Comparison of ENCODE assay signal across 27 mouse cellular contexts in the genomic region with DNA sequence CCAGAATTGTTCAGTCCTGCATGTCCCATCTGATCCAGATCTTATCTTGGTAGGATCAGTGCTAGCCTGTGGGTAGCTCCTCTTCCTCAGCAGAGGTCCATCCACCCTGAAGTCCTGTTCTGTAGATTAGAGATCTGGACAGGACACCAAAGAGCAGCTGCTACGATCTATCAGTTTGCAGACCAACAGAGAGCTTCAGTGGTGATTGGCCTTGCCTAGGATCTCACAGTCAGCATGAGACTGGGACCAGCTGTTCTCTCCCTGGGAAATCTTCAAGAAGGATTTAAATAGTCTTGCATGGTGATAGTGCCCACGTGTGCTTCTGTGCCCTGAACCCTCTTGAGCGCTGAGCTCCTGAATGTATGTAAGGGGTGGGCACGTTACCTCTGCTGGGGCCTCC.
A peak's percentile ranks its signal among the peaks of the same experiment; 100 is the strongest.
DNase-seq lines count a peak whose midpoint lies in the region; ATAC-seq and TF ChIP-seq lines count a peak whose summit lies in the region.
"Had no signal": no experiment of that assay in that cellular context is flagged by ENCODE, and none has a peak within 500 bp of the region (broad histone marks: within the 10 kb centered on the region; RNA-seq: fewer than 3 reads in every experiment).

No protein-coding gene starts in this region.

- ATAC-seq in kidney, embryonic 15.5 days (replicated peaks; ENCODE audit: low FRiP score), result no peak
- ATAC-seq in embryonic facial prominence, embryonic 15.5 days (ENCODE audit: insufficient number of reproducible peaks, low FRiP score, low TSS enrichment, low read depth), result no peak
- ATAC-seq in limb, embryonic 14.5 days (ENCODE audit: low FRiP score, low read depth), result no peak
- no peak for ATAC-seq in stomach, postnatal 0 days (ENCODE audit: low FRiP score, low TSS enrichment)
- no peak for ATAC-seq in frontal cortex, adult (ENCODE audit: low TSS enrichment)
- ATAC-seq: forebrain, embryonic 16.5 days had no signal

- no peak for TF ChIP-seq CTCF in kidney, adult 2 months (conservative IDR thresholded peaks at IDR 0.05; ENCODE audit: insufficient read depth, insufficient read length, low read depth, low read length)
- no peak for TF ChIP-seq CTCF in stomach, postnatal 0 days (IDR thresholded peaks at IDR 0.05; ENCODE audit: low read depth)

- H3K27ac ChIP-seq in kidney, embryonic 15.5 days, result 0 out of 2 replicates have a peak overlapping the region, but pooled peaks have one; percentile 7
- H3K27ac ChIP-seq in kidney, adult 2 months (ENCODE audit: insufficient read depth, low read depth, low read length), result no peak overlapping the region
- peak overlapping the region; percentile 73; the same call in 1 of the 2 replicates for H3K27ac ChIP-seq in embryonic facial prominence, embryonic 15.5 days (replicated peaks)
- H3K27ac ChIP-seq in limb, embryonic 14.5 days (replicated peaks; ENCODE audit: low read depth, low read length), result peak overlapping the region; percentile 65; the same call in 1 of the 2 replicates
- H3K27ac ChIP-seq in stomach, postnatal 0 days (replicated peaks), result peak overlapping the region; percentile 65
- H3K27ac ChIP-seq: hindbrain, embryonic 14.5 days; kidney, postnatal 0 days; left cerebral cortex, adult 2 months; liver, embryonic 14.5 days; macrophage; midbrain, embryonic 10.5 days; neural tube, embryonic 15.5 days had no signal

- H3K36me3 ChIP-seq in kidney, embryonic 15.5 days, result no peaks in the 10 kb centered on the region
- H3K36me3 ChIP-seq in kidney, adult 2 months (ENCODE audit: control insufficient read depth, insufficient read depth, low read length), result no peaks in the 10 kb centered on the region
- no peaks in the 10 kb centered on the region for H3K36me3 ChIP-seq in embryonic facial prominence, embryonic 15.5 days
- H3K36me3 ChIP-seq in limb, embryonic 14.5 days (ENCODE audit: control insufficient read depth, insufficient read depth, low read length), result no peaks in the 10 kb centered on the region
- no peaks in the 10 kb centered on the region for H3K36me3 ChIP-seq in stomach, postnatal 0 days (ENCODE audit: control insufficient read depth, insufficient read depth, low read length)
- H3K36me3 ChIP-seq: lung, embryonic 15.5 days; midbrain, embryonic 10.5 days; neural tube, embryonic 15.5 days had no signal

- no peak overlapping the region for H3K4me2 ChIP-seq in kidney, embryonic 15.5 days
- no peak overlapping the region for H3K4me2 ChIP-seq in embryonic facial prominence, embryonic 15.5 days (replicated peaks)
- H3K4me2 ChIP-seq in limb, embryonic 14.5 days (replicated peaks; ENCODE audit: low read depth, low read length, severe bottlenecking), result no peak overlapping the region
- H3K4me2 ChIP-seq in stomach, postnatal 0 days (replicated peaks; ENCODE audit: low read depth), result no peak overlapping the region
- H3K4me2 ChIP-seq: hindbrain, embryonic 14.5 days; lung, embryonic 15.5 days; neural tube, embryonic 15.5 days had no signal

- no peak overlapping the region for H3K4me3 ChIP-seq in kidney, embryonic 15.5 days (replicated peaks)
- H3K4me3 ChIP-seq in kidney, adult 2 months (ENCODE audit: insufficient read depth, low read depth, low read length), result no peak overlapping the region
- H3K4me3 ChIP-seq in embryonic facial prominence, embryonic 15.5 days (replicated peaks), result no peak overlapping the region
- no peak overlapping the region for H3K4me3 ChIP-seq in limb, embryonic 14.5 days (replicated peaks; ENCODE audit: low read length)
- H3K4me3 ChIP-seq in stomach, postnatal 0 days (ENCODE audit: low read depth, low read length), result no peak overlapping the region
- H3K4me3 ChIP-seq: left cerebral cortex, adult 2 months; lung, embryonic 15.5 days; midbrain, embryonic 10.5 days; neural tube, embryonic 15.5 days had no signal

- DNase-seq in kidney, adult 2 months, result no peak
- DNase-seq in limb, embryonic 14.5 days (ENCODE audit: low spot score), result no peak
- DNase-seq in stomach, postnatal 0 days (ENCODE audit: low spot score), result no peak
- DNase-seq in adrenal gland, adult 18-20 months (ENCODE audit: low spot score in 2 of 2), result no peak
- DNase-seq in thymus, postnatal 0 days (ENCODE audit: low spot score), result no peak
- DNase-seq: adrenal gland, adult 2 months; cerebellum, adult 11-12 months; cerebellum, postnatal 10 days; gastrocnemius, postnatal 25 days; heart, adult 18-20 months; heart, postnatal 36 days; kidney, adult 11 months; left cerebral cortex, postnatal 4 days; right cerebral cortex, adult 18-20 months; thymus, postnatal 36 days had no signal

- TF ChIP-seq EP300 in stomach, postnatal 0 days (optimal IDR thresholded peaks at IDR 0.05), result no peak

- TF ChIP-seq POLR2A in kidney, adult 2 months (IDR thresholded peaks at IDR 0.05; ENCODE audit: low read depth, low read length), result no peak
- TF ChIP-seq POLR2A in limb, embryonic 14.5 days (IDR thresholded peaks at IDR 0.05; ENCODE audit: borderline replicate concordance, extremely low read depth, insufficient read depth, insufficient read length), result no peak

- H3K9ac ChIP-seq in kidney, embryonic 15.5 days, result no peak overlapping the region
- no peak overlapping the region for H3K9ac ChIP-seq in embryonic facial prominence, embryonic 15.5 days
- H3K9ac ChIP-seq in limb, embryonic 14.5 days (ENCODE audit: low read depth, low read length, severe bottlenecking), result no peak overlapping the region
- no peak overlapping the region for H3K9ac ChIP-seq in stomach, postnatal 0 days (ENCODE audit: low read length)
- H3K9ac ChIP-seq: hindbrain, embryonic 14.5 days; liver, embryonic 14.5 days; lung, embryonic 15.5 days; neural tube, embryonic 15.5 days had no signal

- no peaks in the 10 kb centered on the region for H3K9me3 ChIP-seq in kidney, embryonic 15.5 days (replicated peaks)
- no peaks in the 10 kb centered on the region for H3K9me3 ChIP-seq in embryonic facial prominence, embryonic 15.5 days (replicated peaks)
- H3K9me3 ChIP-seq in limb, embryonic 14.5 days (ENCODE audit: control insufficient read depth, low read length), result no peaks in the 10 kb centered on the region
- no peaks in the 10 kb centered on the region for H3K9me3 ChIP-seq in stomach, postnatal 0 days (ENCODE audit: control insufficient read depth, low read length)
- H3K9me3 ChIP-seq: lung, embryonic 15.5 days; midbrain, embryonic 10.5 days; neural tube, embryonic 15.5 days had no signal

- 52% methylated on average over 4 of the region's 4 CpGs for WGBS in kidney, embryonic 15.5 days
- 86% methylated on average over 4 of the region's 4 CpGs for WGBS in kidney, adult 2 months
- 65% methylated on average over 4 of the region's 4 CpGs for WGBS in embryonic facial prominence, embryonic 15.5 days
- WGBS in limb, embryonic 14.5 days, result 30% methylated on average over 4 of the region's 4 CpGs
- WGBS in stomach, postnatal 0 days, result 63% methylated on average over 4 of the region's 4 CpGs

- peaks cover 62% of the 10 kb centered on the region for H3K4me1 ChIP-seq in kidney, embryonic 15.5 days
- no peaks in the 10 kb centered on the region for H3K4me1 ChIP-seq in kidney, adult 2 months (ENCODE audit: control insufficient read depth, insufficient read depth, low read length)
- H3K4me1 ChIP-seq in embryonic facial prominence, embryonic 15.5 days, result peaks cover 55% of the 10 kb centered on the region
- H3K4me1 ChIP-seq in limb, embryonic 14.5 days (ENCODE audit: control insufficient read depth, insufficient read depth, low read length), result peaks cover 65% of the 10 kb centered on the region
- no peaks in the 10 kb centered on the region; the same call in 1 of the 2 replicates for H3K4me1 ChIP-seq in stomach, postnatal 0 days (replicated peaks; ENCODE audit: control insufficient read depth, insufficient read depth)

- no peaks in the 10 kb centered on the region for H3K27me3 ChIP-seq in kidney, embryonic 15.5 days
- no peaks in the 10 kb centered on the region for H3K27me3 ChIP-seq in kidney, adult 2 months (replicated peaks; ENCODE audit: control insufficient read depth, insufficient read depth, low read length)
- no peaks in the 10 kb centered on the region for H3K27me3 ChIP-seq in embryonic facial prominence, embryonic 15.5 days
- H3K27me3 ChIP-seq in limb, embryonic 14.5 days (ENCODE audit: control insufficient read depth, insufficient read depth, low read length), result no peaks in the 10 kb centered on the region
- no peaks in the 10 kb centered on the region for H3K27me3 ChIP-seq in stomach, postnatal 0 days (ENCODE audit: control insufficient read depth, insufficient read depth, low read length)
- H3K27me3 ChIP-seq: neural tube, embryonic 15.5 days had no signal
